Mouse (Mus musculus) naive thymus-derived CD4-positive, alpha-beta T cell, adult 2 months (primary cell): ENCODE results near the gene Trh.
A peak's percentile ranks its signal among the peaks of the same experiment; 100 is the strongest.

Experiments
- DNase-seq: peaks from one replicate; pipeline ENCODE4 v3.0.0-alpha.2; 2011; ENCODE audit warnings: low read depth

Gene Trh

DNA sequence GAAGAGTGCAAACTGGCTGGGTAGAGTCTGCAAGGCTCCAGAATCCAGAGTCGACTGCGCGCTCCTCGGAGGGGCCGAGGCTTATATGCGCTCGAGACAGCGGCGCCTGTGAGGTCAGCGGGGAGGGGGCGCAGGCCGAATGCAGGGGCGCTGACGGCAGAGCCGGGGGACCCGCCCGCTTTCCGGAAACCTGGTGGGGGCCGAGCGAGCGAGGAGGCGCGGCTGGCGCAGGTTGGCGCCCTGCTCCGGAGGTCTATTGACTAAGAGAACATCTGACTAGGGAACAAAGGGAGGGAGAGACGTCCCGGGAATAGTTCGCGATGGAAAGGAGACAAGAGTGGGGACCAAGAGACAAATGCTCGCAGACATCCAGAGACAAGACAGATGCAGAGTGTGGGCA is at the start of gene Trh:
Gene Trh (minus strand): TSS at position 60 of the 400 bp plus-strand sequence.
- DNase-seq: no peak

DNA sequence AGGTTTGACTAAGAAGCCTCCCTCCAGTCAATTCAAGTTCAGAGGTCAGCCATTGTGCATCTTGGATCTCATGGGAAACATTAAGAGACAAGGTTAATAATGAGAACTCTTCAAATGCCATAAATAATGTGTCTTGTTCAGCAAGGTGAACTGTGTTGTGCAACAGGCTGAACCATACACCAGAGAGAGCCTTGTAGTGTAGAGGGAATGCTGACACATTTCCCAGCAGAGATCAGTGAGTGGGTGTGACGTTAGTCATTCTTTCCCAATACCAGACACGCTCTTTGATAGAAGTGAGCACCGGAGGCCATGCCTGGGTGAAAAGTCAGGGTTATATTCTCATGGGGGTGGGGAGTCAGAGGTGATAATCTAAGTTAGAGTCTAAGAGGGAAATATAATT is 46.4 kb upstream of the Trh start:
- no peak for DNase-seq

DNA sequence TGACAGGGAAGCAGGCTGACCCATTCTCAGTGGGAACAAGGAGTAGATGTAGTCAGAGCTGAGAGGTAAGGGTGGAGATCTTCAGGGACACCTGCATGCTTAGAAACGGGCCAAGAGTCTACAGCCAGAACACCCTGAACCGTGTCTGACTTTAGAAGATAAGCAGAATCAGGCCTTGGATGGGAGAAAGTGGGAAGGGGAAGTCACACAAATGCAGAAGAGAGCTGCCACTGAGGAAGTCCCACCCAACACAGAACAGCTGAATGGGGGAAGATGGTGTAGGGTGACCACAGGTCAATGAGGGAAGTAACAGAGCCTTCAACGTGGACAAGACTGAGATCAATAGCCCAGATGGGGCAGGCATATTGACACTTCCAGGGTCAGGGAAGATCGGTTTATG is 42.4 kb upstream of the Trh start:
- DNase-seq: no peak

DNA sequence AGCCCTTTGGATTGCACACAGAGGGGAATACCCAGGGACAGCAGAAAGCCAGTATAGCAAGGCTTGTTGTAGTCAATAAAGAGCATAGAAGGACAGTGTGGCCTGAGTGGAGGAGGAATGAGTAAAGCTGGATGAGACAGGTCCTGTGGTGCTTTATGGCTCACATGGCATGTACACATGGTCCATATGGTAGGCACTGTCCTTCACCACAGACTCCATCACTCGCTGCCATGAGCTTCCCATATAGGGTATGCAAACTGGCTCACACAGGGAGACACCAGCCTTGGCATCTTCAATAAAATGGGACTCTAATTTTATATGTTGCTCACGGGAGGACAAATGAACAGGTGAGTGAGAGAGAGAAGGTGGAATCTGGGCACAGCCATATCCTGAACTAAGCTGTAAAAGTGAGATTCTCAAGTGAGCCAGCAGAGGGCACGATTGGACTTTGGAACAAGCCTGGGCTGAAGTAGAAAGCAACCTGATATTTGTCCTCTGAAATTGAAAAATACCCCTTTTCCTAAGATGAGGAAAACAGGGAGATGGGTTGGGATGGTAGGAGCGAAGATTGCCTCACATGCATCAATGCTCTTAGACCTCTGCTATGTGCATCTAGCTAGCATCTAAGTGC is 41.9 kb upstream of the Trh start:
- DNase-seq: no peak

DNA sequence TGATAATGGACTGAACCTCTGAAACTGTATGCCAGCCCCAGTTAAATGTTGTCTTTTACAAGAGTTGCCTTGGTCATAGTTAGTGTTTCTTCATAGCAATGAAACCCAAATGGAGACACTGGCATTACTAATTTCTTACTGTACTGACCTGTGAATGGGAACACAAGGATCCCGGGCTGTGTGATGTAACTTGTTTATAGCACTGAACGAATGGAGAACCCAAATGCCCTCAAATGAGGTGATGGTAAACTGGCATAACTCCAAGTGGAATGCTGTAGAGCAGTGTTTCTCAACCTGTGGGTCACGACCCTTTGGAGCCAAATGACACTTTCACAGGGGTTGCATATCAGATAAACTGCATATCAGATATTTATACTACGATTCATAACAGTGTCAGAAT is 41.1 kb upstream of the Trh start:
- no peak for DNase-seq

DNA sequence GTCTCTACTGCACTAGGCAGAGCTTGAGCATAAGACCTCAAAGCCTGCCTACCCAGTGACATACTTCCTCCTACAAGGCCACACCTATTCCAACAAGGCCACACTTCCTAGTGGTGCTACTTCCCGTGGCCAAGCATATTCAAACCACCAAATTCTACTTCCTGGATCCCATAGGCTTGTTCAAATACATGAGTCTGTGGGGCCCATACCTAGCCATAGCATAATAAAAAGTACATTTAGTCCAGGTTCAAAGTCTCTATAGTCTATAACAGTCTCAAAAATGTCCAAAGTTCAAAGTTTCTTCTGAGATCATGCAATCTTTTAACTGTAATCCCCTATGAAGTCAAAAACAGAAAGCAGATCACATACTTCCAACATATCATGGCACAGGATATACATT is 32.7 kb upstream of the Trh start:
- no peak for DNase-seq

DNA sequence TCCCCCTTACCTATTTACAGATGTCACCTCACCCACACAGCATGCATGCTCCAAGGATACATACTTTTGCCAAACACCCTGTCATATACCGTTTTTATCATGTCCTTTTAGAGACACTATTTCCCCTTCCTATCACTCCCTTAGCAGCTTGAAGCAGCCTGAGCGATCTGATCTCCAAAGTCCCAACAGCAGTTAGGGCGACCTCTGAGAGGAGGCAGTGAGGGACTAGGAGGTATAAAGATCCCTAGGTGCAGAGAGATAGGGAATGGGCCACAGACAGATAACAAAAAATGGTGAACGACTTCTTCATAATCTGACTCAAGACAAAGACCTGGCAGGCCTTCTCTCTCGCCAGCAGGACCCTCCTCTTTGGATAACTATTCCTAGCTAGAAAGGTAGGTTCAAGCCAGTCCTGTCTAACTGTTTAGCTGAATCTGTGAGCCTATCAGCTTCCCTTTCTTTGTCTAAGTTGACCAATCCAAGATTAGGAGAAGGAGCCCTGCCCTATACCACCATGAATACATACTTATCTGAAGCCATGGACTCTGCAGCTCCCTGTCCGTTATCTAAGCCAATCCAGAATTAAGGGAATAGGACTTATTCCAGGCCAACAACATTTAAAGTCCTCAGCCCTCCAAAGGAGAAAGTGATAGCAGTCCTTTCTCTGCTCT is 29.3 kb upstream of the Trh start:
- no peak for DNase-seq

DNA sequence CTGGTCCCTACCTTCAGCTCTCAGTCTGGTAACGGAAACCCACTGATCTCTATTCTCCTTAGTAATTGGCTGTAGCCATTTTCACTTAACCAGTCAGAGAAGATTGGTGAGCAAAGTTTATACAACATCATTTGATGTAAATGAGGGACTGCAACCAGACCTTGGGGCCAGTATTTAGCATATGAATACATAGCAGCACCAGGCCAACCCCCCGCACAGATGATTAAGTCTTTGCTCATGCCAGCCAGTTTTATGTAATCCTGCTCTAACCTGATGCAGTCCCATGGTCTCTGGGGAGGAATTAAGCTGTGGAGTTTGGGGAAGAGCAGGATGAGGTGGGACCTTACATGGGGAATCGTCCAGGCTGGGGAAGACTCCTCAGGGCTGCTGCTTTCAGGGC is 28.2 kb upstream of the Trh start:
- DNase-seq: no peak

DNA sequence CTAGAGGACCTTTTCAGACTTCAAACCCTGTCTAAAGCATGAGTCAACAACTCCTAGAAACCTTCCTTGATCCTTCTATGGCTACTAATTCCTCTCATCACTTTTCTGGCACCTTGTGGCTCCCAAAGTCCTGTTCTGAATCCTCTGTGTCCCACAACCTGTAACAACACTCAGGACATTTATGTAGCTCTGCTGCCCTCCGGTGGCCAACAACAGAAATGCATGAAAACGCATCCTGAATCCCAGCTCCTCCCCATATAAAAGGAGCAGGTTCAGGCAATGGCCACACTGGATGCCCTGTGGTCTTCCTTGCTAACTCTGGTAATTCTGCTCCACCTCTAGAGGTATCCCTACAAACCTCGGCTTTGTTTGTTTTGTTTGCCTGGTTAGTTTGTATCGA is 24.6 kb upstream of the Trh start:
- DNase-seq: peak; percentile 69

DNA sequence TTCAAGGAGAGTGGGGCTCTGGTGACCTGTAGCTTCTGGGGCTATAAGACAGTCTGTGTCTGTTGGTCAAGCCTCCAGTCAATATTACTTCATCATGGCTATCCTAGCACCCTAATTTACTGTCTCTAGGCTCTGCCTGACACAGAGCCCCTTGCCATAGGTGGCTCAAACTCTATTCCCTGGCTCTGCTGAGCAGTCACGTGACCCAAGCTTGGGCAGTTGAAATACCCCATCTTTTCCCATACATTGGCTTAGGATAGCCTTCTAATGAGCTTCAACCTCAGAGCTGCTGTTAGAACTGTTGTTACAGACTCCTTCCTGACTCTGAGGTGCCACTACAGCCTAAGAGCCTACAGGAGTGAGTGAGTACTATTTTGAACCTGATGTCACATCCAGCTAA is 23.6 kb upstream of the Trh start:
- DNase-seq: no peak

DNA sequence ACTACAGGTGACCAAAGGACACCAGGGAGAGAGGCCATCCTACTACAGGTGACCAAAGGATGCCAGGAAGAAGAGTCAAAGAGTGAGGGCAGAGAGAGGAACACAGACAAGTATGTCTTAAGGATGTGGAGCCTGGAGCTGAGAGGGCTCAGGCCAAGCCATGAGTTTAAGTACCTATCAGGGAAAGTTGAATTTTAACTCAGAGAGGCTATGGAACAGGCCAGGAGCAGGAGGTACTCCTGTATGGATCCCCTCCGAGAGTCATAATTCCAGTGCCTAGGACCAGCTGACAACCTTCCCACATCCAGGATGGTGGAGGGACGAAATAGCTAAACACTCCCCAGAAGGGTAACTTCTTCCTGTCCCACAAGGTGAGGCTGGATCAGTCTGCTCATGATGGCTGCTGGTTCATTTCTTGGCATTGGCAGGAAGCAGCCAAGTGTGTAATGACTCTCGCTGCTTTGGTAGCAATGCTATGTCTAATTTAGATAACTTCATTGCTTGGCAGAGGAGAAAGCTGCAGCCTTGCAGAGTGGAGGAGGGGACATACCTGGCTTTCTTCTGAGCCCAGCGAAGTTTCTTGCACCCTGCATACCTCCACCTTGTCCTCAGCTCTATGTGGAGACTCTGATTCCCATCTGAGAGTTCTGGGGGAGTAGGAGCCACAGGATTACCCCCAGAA is 16.9 kb upstream of the Trh start:
- no peak for DNase-seq

DNA sequence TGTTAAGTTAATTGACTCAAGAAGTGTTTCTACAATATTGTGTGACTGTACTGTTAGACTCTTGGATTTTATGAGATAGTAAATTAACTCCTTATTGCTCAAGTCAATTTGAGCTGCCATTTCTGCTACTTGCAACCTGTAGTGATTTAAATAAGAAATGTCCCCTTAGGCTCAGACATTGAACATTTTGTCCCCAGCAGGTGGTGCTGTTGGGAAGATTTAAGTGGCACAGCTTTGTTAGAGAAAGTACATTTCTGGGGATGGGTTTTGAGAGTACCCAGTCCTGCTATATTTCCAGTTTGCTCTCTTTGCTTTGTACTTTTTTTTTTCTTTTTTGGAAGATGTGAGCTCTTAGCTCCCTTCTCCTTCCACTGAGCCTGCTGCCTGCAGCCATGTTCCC is 10.9 kb upstream of the Trh start:
- DNase-seq: no peak

DNA sequence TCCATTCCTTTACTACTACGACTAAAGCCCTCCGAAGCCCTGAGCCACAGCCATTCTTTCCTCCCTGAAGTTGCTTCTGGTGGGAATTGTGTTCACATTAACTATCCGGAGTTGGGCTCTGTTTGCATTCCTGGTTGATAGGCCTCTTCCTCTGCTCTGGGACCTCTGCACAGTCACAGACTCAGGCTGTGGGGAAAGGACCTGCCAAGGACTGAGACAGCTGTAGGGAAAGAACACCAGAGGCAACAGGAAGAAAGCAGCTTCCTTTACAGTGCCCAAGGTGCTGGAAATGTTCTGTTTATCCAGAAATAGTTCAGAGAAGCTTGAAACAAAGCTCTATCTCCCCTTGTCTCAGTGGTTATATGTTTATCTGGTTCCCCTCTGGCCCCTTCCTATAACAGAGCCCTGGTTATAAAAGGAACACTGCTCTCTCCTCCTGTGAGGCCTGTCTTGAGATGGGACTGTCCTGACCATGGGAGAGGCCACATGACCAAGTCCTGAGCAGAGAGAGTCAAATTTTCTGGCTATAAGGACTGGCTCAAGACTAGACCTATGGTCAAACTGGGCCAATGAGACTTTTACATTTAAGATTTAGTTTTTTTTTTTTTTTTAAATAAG is 8.9 kb upstream of the Trh start:
- no peak for DNase-seq

DNA sequence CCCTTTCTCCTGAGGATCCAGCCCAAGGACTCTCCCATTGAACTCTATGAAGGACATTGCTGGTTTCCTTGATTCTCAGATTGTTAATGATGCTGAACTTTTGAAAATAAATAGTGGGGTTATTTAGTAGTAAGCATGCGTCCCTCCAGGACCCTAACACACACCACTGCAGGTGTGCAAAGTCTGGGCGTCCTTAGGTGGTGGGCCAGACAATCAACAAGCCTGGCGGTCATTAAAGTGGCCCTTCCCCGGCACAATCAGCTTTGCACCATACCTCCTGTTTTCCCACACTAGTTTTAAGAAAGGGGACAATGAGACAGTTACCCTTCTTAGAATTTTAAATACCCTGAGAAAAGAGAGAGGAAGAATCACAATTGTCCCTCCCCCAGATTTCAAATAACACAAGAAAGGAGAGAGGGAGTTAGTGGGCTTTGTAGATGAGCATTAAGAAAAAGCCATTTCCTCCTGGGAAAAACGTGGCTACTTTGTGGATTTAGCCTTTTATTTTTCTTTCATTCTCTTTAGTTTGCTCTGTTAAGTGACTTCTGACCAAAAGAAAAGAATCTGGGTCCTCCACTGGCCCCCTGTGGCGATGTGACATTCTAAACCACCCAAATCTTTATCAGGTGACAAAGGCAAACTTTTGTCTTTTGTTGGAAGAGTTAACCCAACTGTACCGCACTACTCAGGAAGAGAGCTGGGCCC is 2.9 kb upstream of the Trh start:
- no peak for DNase-seq

DNA sequence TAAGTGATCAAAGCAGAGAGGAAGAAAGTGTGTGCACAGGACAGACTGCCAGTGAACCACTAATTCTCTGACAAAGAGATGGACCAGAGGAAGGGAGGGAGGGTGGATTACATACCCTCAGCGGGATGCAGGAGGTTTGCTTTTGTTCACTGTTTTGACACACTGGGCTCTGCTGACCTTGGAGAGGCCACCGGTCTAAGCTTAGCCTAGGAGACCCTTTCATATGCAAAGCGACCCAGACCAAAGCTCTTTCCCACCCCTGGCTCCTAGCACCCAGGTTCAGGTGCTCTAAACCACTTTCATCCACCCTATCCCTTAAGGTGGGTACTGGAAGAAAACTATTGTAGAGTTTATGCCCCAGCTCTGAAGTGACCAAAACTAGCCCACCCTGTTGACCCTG is 1.9 kb upstream of the Trh start:
- DNase-seq: no peak

DNA sequence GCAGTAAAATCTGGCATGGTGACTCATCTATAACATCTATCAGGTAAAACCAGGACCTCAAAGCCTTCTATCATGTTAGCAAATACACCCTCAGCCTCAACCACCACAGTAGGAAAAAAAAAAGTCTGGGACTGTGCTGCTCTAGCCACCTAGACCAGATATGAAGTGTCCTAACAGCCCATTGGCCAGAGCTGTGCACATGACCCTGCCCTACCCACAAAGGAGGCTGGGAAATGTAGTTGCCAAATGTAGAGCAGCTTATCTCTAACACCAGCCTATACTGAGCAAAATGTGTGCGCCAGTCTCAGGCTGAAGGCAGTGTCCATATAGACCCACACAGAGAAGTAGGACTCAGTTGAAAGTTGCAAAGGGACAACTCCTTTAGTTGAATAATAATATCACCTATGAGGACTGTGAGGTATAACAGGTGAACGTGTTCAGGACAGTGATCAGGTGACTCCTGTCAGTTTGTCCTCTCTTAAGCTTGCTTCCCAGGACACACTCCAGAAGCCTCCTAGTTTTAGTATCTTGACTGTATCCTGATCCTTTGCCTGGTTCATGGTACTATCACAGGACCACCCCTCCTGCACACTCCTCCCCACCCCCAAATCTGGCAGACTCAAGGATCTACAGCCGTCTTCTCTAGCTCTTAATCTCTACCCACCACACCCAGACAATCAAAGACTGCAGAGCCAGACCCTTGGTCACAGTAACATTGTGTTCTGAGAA is 3.1 kb downstream of the Trh start:
- DNase-seq: peak; percentile 24

DNA sequence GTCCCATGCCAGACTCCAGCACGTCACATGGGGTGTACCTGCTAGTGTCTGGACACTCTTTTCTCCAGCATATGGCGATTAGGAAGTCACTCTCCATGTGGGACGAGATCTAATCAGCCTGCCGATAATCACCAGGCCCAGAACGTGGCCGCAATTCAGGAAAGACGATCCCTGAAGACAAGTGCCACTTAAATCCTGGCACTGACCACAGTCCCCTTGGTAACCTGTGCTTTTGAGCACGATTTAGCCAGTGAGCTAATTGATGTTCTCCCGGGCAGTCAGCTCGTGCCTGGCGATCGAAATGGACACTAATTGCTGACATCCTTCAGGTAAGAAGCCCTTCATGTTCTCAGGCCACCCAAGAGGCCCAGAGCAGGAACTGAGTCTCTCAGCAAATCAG is 9.4 kb downstream of the Trh start:
- DNase-seq: no peak

DNA sequence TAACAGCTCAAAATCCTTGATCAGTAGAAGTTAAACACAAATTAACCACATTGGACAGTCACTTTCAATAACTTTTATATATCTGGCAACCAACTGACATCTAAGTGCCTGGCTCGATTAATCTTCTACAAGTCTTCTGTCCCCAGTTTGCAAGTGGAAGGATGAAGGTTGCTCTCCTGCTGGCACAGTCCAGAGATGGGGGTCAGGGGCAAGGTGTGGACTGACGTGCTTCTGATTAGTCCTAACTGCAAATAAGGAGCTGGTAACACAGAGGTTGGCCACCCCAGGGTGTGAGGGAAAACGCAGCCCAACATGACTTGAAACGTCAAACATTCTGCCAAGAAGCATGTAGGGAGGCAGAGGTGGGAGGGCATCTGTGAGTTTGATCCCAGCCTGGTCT is 12.7 kb downstream of the Trh start:
- no peak for DNase-seq

DNA sequence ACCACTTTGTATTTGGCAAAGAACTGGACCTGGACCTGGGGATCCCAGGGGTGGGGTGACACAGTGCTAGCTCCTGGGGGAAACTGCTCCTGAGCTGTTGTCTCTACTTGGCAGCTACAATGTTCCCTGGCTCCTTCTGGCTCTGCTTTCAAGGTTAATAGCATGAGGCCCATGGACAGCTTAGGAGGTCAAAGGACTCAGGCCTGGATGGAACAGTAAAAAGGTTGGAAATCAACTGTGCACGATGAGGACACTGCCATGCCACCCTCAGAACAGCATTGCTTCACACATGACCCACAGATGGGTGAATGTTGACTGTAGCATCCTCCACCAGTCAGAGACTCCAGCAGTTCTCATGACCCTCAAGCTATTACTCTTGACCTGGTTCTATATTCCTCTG is 13.1 kb downstream of the Trh start:
- DNase-seq: no peak

DNA sequence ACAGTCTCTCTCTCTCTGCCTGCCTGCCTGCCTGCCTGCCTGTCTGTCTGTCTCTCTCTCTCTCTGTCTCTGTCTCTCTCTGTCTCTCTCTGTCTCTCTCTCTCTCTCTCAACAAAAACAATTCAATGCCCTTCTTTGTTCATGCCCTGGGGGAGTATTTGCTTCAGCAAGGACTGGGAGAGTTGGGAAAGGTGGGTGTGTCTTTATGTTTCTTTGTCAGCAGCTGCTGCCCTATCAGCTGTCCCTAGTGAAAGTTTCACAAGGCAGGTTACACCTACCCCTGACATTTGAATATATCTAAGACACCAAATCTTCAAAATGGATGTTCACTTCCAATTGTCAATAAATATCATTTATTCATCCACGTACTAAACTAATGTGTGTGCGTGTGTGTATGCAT is 14.9 kb downstream of the Trh start:
- DNase-seq: no peak

DNA sequence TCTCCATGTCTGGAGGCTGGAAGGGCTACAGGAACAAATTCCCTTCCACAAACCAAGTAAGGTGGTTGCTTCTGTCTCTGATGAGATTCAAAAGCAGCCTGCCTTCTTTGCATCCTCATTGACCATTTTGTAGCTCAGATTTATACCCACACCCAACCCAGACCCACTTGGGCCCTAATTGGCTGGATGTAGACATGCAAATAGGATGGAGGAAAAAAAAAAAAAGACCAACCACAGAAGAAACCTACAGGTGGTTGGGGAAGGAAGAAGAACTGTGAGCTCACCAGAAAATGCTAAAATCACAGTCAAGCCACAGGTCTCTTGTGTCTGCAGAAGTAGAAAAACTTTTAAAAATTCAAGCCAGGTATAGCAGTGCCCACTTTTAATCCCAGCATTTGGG is 15.3 kb downstream of the Trh start:
- DNase-seq: no peak

DNA sequence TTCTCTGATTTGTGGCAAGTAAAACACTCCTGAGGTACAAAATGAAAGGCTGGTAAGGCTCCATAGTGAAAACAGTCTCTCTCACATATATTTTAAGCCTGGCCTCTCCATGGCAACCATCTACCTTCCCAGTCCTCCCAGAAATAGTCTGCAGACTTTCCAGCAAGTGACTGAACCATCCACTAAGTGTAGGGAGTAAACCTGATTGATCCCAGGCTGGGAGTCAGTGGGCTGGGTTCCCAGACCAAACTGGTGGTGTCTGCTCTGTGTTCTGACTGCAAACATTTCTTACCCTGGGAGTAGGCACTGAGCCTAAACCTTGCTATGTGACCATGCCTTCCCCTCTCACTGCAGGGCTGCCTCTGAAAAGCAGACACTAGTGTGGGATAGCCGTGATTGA is 19.5 kb downstream of the Trh start:
- no peak for DNase-seq
